Mouse (Mus musculus): ENCODE results near the gene Cmtm3.

The Cmtm3 gene

GRCm38 (mm10) chr8:104342426-104342825, 3.2 kb downstream of the Cmtm3 start:
- no peak for DNase-seq (ENCODE audit: low spot score in 2 of 2)

- peak; percentile 67 to 71 for DNase-seq (ENCODE audit: low spot score in 2 of 2)
Measured at GRCm38 (mm10) chr8:104343957-104344356, 4.7 kb downstream of the Cmtm3 start.

DNA sequence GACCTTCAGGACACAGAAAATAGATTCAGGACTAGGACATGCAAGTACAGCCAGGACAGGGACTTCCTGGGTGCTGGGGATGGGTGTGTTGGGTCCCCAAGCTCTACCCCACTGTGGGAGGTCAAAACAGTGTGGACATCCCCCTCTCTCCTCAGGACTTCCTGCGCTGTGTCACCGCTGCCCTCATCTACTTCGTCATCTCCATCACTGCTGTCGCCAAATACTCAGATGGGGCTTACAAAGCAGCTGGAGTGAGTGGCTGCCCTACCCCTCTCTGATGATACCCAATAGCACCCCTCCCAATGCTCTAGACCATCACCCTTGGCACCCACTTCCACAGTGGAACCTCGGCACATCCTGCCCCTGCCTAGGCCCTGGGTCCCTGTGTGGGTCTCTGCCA, 5.4 kb downstream of the Cmtm3 start:
- no peak for DNase-seq (ENCODE audit: low spot score in 2 of 2)

DNA sequence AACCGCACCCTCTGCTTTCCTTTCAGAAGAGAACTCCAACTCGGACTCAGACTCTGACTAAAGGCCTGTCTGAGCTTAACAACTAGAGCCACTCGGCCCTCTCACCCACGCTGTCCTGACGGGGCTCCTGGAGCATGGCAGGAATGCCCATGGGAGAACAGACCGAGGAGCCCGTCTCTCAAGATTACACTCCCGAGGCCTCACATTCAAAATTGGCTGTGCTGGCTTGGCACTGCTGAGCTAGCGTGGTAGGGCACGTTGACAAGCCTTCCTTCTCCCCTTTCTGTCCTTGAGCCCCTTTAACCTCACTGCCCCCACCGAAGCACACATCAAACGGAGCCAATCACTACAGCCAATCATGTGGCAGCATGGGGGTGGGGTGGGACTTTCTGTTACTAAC, 7.5 kb downstream of the Cmtm3 start:
- no peak for DNase-seq (ENCODE audit: low spot score in 2 of 2)

DNA sequence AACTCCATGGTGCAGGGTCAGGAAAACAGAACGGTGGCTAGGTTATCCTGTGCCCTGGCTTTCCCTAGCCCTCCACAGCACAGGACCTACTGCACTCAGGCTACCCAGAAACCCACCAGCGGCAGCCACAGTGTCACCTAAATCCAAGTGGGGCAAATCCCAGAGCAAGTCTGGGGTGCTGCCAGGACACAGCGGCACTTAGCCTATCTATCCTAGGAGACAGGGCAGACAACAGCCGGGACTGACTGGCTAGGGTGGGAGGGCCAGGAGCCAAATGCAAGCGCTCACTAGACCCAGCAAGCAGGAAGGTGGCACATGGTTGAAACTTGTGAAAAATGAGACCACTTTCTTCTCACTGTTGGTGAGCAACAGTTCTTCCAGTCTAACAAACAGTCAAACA, 9.8 kb downstream of the Cmtm3 start:
- no peak for DNase-seq (ENCODE audit: low spot score in 2 of 2)

DNA sequence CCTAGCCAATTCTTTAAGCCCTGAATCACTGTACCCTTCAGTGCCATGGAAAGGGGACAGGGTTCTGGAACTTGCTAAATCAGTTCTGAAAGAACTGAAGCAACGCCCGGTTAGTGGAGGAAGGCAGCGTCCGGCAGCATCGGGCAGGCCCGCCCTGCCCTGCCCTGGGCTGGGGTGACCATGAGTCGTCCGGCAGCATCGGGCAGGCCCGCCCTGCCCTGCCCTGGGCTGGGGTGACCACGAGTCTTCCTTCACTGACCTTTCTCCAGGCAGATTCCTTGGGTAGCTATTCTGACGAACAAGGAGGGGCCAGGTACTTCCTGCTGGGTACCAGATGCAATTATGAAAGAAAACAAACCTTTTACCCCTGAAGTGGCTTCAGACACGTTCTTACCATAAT, 10.8 kb downstream of the Cmtm3 start:
- no peak for DNase-seq (ENCODE audit: low spot score in 2 of 2)

GRCm38 (mm10) chr8:104353186-104353585, 14.0 kb downstream of the Cmtm3 start:
- DNase-seq (ENCODE audit: low spot score in 2 of 2): no peak

DNA sequence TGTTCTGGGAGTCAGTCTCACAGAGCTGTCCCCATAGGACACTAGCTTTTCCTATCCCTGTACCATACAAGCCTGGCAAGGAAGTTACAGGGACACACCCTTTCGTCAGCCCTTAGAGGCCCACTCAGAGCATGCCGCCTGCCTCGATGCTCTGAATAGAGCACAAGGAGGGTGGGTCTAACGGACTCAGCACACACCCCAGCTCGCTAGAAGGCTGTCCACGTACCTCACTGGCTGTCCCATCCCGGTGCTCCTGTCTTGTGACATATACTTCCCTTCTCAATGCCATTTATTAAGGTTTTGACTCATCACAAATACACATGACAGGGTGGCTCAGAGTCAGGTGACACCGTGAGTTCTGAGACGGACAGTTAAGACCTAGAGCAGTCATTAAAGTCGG, 15.3 kb downstream of the Cmtm3 start:
- DNase-seq (ENCODE audit: low spot score in 2 of 2): no peak

DNA sequence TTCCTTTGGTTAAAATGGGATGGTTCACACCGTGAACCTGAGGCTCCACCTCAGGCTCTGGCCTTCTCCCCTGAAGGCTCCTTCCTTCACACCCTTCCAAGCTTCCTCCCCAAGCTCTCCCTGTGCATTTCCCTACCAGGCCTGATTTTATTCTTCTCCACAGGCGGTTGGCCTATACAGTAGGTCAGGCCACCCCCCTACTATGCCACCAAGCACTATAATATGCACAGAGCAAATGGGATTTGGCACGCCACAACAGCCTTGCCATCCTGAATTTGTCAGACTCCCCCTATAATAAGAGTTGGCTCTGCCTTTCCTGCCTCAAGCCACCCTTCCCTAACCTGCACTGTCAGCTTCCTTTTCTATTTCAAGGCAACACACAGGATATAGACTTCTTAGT, 19.4 kb downstream of the Cmtm3 start:
- DNase-seq (ENCODE audit: low spot score in 2 of 2): no peak

DNA sequence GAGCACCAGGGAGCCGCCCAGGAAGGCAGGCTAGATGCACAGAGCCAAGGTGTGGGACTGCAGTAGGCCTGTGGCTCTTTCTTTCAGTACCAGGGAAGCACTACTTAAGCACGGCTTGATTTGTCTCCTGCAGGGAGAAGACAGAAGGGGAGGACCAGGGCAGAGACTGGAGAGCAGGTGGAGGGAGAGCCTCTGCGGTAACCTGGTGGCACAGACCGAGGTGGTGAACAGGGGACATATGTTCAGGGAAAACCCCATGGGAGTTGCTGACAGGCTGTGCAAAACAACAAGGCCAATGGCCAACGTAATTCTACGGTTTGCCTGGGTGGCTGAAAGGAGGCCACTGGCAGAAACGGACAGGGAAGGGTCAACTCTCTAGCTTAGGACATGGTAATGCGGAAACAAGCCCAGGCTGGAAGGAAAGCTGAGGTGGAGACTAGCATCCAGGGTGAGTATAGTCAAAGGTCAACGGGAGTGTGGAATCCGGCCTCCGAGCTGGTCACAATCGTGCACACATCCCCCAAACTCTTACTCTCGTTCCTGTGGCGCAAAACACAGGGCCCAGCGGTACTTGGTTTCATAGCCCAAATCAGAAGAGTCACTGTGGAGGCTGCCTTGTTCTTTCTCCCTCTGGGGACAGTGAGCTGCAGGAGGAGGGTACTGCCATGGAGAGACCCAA, 20.7 kb downstream of the Cmtm3 start:
- DNase-seq (ENCODE audit: low spot score in 2 of 2): no peak

- no peak for DNase-seq (ENCODE audit: low spot score in 2 of 2)
Measured at GRCm38 (mm10) chr8:104365695-104366094, 26.5 kb downstream of the Cmtm3 start.

GRCm38 (mm10) chr8:104367398-104367797, 28.2 kb downstream of the Cmtm3 start:
- DNase-seq (ENCODE audit: low spot score in 2 of 2): no peak

- DNase-seq (ENCODE audit: low spot score in 2 of 2): no peak
Measured at GRCm38 (mm10) chr8:104369591-104369990, 30.4 kb downstream of the Cmtm3 start.

DNA sequence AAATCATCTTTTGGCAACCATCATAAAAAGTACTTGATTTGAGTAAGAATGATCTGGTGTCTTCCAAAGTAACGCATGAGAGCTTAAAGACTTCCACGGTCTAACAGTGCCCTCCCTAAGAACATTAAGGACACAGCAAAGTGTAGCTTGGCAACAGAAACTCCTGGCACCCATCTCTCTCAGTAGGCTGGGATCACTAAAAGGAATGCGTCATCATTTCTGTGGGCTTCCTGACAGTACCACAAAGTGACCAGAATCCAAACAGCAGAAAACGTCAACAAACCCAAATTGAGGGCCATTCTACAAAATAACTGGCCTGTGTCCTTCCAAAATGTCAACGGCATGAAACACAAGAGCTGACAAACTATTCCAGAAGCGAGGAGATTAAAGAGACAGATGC, 30.9 kb downstream of the Cmtm3 start:
- no peak for DNase-seq (ENCODE audit: low spot score in 2 of 2)

DNA sequence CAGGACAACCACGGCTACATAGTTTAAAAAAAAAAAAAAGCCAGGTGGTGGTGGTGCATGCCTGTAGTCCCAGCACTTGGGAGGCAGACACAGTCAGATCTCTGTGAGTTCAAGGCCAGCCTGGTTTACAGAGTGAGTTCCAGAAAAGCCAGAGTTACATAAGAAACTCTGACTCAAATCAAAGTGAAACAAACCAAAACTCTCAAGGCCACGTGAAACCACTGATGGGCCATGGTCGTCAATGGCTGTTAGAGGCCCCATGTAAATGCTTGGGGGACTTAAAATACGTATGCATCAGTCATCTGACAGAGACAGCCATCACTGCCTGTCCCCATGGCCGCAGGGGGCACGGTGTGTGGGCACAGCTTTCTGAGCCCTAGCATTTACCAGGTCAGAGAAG, 31.9 kb downstream of the Cmtm3 start:
- DNase-seq (ENCODE audit: low spot score in 2 of 2): no peak

- DNase-seq (ENCODE audit: low spot score in 2 of 2): no peak
Measured at GRCm38 (mm10) chr8:104373779-104374178, 34.6 kb downstream of the Cmtm3 start.

GRCm38 (mm10) chr8:104374269-104374668, 35.1 kb downstream of the Cmtm3 start:
- no peak for DNase-seq (ENCODE audit: low spot score in 2 of 2)

DNA sequence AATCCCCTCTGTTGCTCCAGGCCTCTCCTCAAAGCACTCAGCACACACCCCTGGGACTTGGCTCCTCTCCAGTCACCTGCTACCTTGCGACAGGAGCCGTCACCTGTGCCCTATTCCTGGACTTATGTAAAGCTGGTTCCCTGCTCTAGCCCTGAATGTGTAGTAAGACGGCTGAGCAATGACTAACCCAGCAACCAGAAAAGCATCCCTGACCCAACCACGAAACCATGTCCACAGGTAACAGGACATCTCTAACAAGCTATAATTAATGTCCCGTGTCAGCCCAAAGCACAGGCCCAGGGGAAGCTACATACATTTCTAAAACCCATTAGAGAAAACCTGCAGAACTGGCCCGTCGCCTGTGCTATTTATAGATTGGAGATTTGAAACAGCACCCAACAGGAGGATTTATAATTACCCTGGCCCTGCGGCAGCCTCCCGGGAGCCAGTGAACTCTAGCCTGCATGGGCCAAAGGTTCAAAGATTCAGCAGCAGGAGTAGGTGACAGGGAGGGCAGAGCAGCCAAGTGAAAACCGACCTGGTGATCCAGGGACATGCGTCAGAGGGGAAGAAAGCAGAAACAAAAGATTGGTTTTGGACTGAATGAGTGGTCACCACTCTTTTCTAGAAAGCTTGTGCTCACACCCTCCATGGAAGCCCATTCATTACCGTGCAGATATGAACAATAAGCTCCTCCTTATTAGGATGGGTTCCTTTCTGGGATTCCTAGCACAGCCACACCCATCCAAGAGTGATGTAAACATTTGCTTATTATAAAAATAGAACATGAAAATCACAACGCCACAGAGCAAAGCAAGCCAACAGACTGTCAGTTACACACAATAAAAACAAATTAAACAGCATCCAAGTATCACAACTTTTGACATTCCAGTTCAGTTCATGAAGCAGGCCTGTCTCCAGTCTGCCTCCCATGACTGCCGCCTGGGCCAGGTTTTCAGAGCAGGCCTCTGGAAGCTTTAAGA, 35.9 kb downstream of the Cmtm3 start:
- DNase-seq (ENCODE audit: low spot score in 2 of 2): no peak

- peak in 1 of 2 experiments; percentile 18 for DNase-seq (ENCODE audit: low spot score in 2 of 2)
Measured at GRCm38 (mm10) chr8:104375959-104376358, 36.7 kb downstream of the Cmtm3 start.

DNA sequence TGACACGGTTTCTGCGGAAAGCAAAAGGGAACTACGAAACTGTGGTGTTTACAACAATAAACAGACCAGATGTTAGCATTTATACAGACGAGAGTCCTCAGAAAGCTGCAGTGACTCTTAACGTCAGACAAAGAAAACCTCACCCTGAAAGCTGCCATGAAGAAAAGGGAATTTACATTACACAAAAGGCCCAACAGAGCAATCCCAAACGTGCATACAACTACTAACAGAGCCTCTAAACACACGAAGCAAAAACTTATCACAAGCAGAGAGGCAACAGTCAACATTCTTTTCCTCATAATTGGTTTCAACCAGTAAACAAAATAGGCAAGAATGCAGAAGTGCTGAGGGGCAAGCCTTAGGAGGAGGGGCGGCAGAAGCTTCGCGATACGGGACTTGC, 37.5 kb downstream of the Cmtm3 start:
- DNase-seq (ENCODE audit: low spot score in 2 of 2): no peak

- DNase-seq (ENCODE audit: low spot score in 2 of 2): no peak
Measured at GRCm38 (mm10) chr8:104379301-104379836, 40.2 kb downstream of the Cmtm3 start.

- no peak for DNase-seq (ENCODE audit: low spot score in 2 of 2)
Measured at GRCm38 (mm10) chr8:104380269-104380668, 41.1 kb downstream of the Cmtm3 start.

DNA sequence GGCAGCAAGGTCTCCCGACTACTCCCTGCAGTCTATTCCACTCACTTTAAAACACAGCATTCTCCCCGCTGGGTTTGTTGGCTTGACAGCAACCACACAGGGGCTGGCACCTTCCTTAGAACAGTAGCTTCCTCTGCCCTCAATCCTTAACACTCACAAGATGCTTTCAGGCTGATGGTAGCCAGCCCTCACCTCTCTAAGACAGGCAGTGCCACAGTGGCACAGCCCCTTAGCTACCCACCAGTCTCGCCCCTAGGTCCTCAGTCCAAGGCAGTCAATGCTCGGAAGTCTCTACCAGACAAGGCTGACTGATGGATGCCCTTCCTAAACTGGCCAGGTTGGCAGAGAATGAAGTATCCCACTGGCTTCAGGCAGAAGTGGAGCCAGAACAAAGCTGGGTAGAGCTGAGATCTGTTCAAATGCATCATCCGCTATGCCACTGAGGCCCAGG, 41.8 kb downstream of the Cmtm3 start:
- DNase-seq (ENCODE audit: low spot score in 2 of 2): no peak

Measured in right cerebral cortex, postnatal 36 days (tissue).